Mouse (Mus musculus) frontal cortex, postnatal 36 days (tissue): ENCODE measurements at regions not wholly inside any gene's neighbourhood (a gene's known extent, or its start where the extent isn't known, plus 50 kb on each side); places are given as distances from the start of the nearest gene placed in this dataset.

ENCODE experiments used
- DNase-seq, 2 experiments: peaks; one replicate each; pipeline ENCODE4 v3.0.0; 2022; ENCODE audit warnings: low spot score in 2 of 2

GRCm38 (mm10) chr9:85524733-85525132, 197.6 kb upstream of the Tent5a start:
- no peak for DNase-seq

- no peak for DNase-seq
These were observed 194.2 kb upstream of the Tent5a start for GRCm38 (mm10) chr9:85521342-85521741.

GRCm38 (mm10) chr9:85520941-85521340, 193.8 kb upstream of the Tent5a start:
- no peak for DNase-seq

GRCm38 (mm10) chr9:85499006-85499405, 171.9 kb upstream of the Tent5a start:
- no peak for DNase-seq

- DNase-seq, result no peak
These were observed 170.2 kb upstream of the Tent5a start for GRCm38 (mm10) chr9:85497348-85497747.

GRCm38 (mm10) chr9:85496506-85497239, 169.5 kb upstream of the Tent5a start:
- no peak for DNase-seq

- no peak for DNase-seq
These were observed 167.9 kb upstream of the Tent5a start for GRCm38 (mm10) chr9:85495056-85495455.

GRCm38 (mm10) chr9:85493760-85494159, 166.6 kb upstream of the Tent5a start:
- DNase-seq, result no peak

GRCm38 (mm10) chr9:85490367-85490766, 163.2 kb upstream of the Tent5a start:
- DNase-seq, result no peak

GRCm38 (mm10) chr9:85487915-85488314, 160.8 kb upstream of the Tent5a start:
- DNase-seq, result no peak

- no peak for DNase-seq
These were observed 160.0 kb upstream of the Tent5a start for GRCm38 (mm10) chr9:85487052-85487668.

- no peak for DNase-seq
These were observed 158.6 kb upstream of the Tent5a start for GRCm38 (mm10) chr9:85485749-85486148.

GRCm38 (mm10) chr9:85483248-85483647, 156.1 kb upstream of the Tent5a start:
- no peak for DNase-seq

GRCm38 (mm10) chr9:85480566-85480965, 153.4 kb upstream of the Tent5a start:
- DNase-seq, result no peak

GRCm38 (mm10) chr9:85475214-85475613, 148.1 kb upstream of the Tent5a start:
- DNase-seq, result no peak

- no peak for DNase-seq
These were observed 143.2 kb upstream of the Tent5a start for GRCm38 (mm10) chr9:85470264-85470821.

- no peak for DNase-seq
These were observed 142.1 kb upstream of the Tent5a start for GRCm38 (mm10) chr9:85469288-85469687.

- DNase-seq, result no peak
These were observed 139.5 kb upstream of the Tent5a start for GRCm38 (mm10) chr9:85466671-85467070.

GRCm38 (mm10) chr9:85459062-85459805, 132.1 kb upstream of the Tent5a start:
- no peak for DNase-seq

GRCm38 (mm10) chr9:85458356-85458755, 131.2 kb upstream of the Tent5a start:
- no peak for DNase-seq

GRCm38 (mm10) chr9:85457400-85457799, 130.3 kb upstream of the Tent5a start:
- no peak for DNase-seq

- no peak for DNase-seq
These were observed 128.2 kb upstream of the Tent5a start for GRCm38 (mm10) chr9:85455382-85455781.
